Comparison of ENCODE assay signal across 12 mouse cellular contexts in genomic region chr6:100149458-100149852, GRCm38 (mm10).
DNase-seq lines count a peak whose midpoint lies in the region.
"Had no signal": no experiment of that assay in that cellular context is flagged by ENCODE, and none has a peak within 500 bp of the region (broad histone marks: within the 10 kb centered on the region; RNA-seq: fewer than 3 reads in every experiment).

No protein-coding gene starts in this region.

- peak; percentile 33 for DNase-seq in gastrocnemius, adult 18-20 months (ENCODE audit: low spot score)
- DNase-seq in gastrocnemius, postnatal 14 days, result no peak
- DNase-seq in adipocyte (ENCODE audit: low spot score), result peak; percentile 69
- peak; percentile 65 to 80 for DNase-seq in cerebellum, adult 18-20 months
- peak; percentile 75 to 84 for DNase-seq in cerebellum, postnatal 14 days
- DNase-seq in heart, adult 8-10 months (ENCODE audit: low spot score), result no peak
- no peak for DNase-seq in urinary bladder, adult 18-20 months (ENCODE audit: low spot score in 2 of 2)
- DNase-seq: embryo, embryonic 11 days; kidney, adult 2 months; liver, postnatal 0 days; thymus, adult 2 months; thymus, postnatal 4 days had no signal

- intact Hi-C loops in gastrocnemius, postnatal 14 days (cut with DNase I; ENCODE audit: low total_unique reads), result no loop called here

Comparison
In these comparisons a context has a peak if more than half of its experiments do, and no peak if none do; other contexts are left out.
1. DNase-seq: peak in gastrocnemius, adult 18-20 months (single experiment), adipocyte (single experiment), cerebellum, adult 18-20 months (2 of 2) and cerebellum, postnatal 14 days (2 of 2); none in gastrocnemius, postnatal 14 days (single experiment), heart, adult 8-10 months (single experiment) and urinary bladder, adult 18-20 months (0 of 2).